Mouse (Mus musculus): ENCODE measurements around the gene Stag1. TPM values are rescaled to one million over a fixed set of nuclear protein-coding genes. Genes with fewer than 3 reads are reported as not detected.

Stag1 gene
- 69.1 and 72.8 TPM in 2 replicates for polyA plus RNA-seq (2011; ENCODE audit: insufficient read depth, insufficient read length, low read depth, missing spikeins)

DNA sequence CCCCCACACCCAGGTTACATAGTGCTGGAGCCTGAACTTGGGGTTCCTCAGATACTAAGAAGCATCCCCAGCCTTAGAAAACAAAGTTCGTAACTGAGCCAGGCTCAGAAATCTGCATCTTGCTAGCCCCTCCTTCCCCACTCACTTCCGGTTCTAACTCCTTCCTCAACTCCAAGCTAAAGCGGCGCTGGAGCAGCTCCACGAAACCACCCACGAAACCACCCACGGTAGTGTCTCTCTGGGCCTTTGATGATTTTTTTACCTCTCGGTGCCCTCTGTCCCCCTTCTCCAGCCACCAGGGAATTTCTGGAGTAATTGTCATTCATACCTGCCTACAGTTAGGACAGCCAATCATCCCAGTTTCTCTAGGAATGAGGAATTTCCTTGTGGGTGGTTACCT is at the start of gene Stag1:
Gene Stag1, plus strand, starts transcription at position 253 of the 400 bp plus-strand sequence.
- no peaks in the 10 kb centered on the region for H3K9me3 ChIP-seq (replicated peaks; ENCODE audit: control insufficient read depth, insufficient read depth, low read length, poor library complexity, severe bottlenecking)
- no peak within 1 kb of the TSS for H3K27ac ChIP-seq (ENCODE audit: insufficient read depth, low read length)
- TF ChIP-seq CTCF (IDR thresholded peaks at IDR 0.05; ENCODE audit: low read depth, low read length) (no peak), POLR2A (IDR thresholded peaks at IDR 0.05; ENCODE audit: insufficient read depth, low read length) (no peak), EP300 (IDR thresholded peaks at IDR 0.05; ENCODE audit: insufficient read depth, low read depth, low read length) (no peak)
- H3K27me3 ChIP-seq (ENCODE audit: control insufficient read depth, insufficient read depth, low read length, poor library complexity, severe bottlenecking): no peaks in the 10 kb centered on the region
- H3K36me3 ChIP-seq (ENCODE audit: control insufficient read depth, insufficient read depth, low read length, poor library complexity, severe bottlenecking): no peaks in the 10 kb centered on the region
- peak within 1 kb of the TSS; percentile 60 for H3K4me3 ChIP-seq (ENCODE audit: low read depth, low read length)
- no peaks in the 10 kb centered on the region for H3K4me1 ChIP-seq (ENCODE audit: control insufficient read depth, insufficient read depth, low read length)
- H3K9ac ChIP-seq (ENCODE audit: low read depth, poor library complexity, severe bottlenecking): no peak within 1 kb of the TSS

DNA sequence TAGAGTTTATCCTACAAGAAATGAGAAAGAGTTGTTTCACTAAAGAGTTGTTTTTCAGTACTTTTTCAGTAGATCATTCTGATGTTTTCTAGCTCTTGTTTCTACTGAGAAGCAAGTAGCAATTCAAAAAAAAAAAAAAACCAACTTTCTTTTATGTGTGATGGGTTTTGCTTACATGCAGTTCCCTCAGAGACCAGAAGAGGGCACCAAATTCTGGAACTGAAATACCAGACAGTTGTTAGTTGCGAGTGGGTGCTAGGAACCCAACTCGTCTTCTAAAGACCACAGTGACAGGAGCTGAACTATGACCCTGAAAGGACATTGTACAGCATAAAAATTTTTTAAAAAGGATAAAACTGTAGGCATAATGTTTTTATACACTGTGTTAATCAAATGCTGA is 49.3 kb upstream of the Stag1 start:
- H3K36me3 ChIP-seq (ENCODE audit: control insufficient read depth, insufficient read depth, low read length, poor library complexity, severe bottlenecking): no peaks in the 10 kb centered on the region
- H3K27ac ChIP-seq (ENCODE audit: insufficient read depth, low read length): no peak overlapping the region
- no peak overlapping the region for H3K4me3 ChIP-seq (ENCODE audit: low read depth, low read length)
- no peak for TF ChIP-seq EP300 (IDR thresholded peaks at IDR 0.05; ENCODE audit: insufficient read depth, low read depth, low read length)
- no peak for TF ChIP-seq POLR2A (IDR thresholded peaks at IDR 0.05; ENCODE audit: insufficient read depth, low read length)
- TF ChIP-seq CTCF (IDR thresholded peaks at IDR 0.05; ENCODE audit: low read depth, low read length): no peak
- H3K9ac ChIP-seq (ENCODE audit: low read depth, poor library complexity, severe bottlenecking): no peak overlapping the region
- no peaks in the 10 kb centered on the region for H3K27me3 ChIP-seq (ENCODE audit: control insufficient read depth, insufficient read depth, low read length, poor library complexity, severe bottlenecking)
- H3K9me3 ChIP-seq (replicated peaks; ENCODE audit: control insufficient read depth, insufficient read depth, low read length, poor library complexity, severe bottlenecking): peaks cover 4% of the 10 kb centered on the region; the same call in 1 of the 2 replicates
- H3K4me1 ChIP-seq (ENCODE audit: control insufficient read depth, insufficient read depth, low read length): no peaks in the 10 kb centered on the region

DNA sequence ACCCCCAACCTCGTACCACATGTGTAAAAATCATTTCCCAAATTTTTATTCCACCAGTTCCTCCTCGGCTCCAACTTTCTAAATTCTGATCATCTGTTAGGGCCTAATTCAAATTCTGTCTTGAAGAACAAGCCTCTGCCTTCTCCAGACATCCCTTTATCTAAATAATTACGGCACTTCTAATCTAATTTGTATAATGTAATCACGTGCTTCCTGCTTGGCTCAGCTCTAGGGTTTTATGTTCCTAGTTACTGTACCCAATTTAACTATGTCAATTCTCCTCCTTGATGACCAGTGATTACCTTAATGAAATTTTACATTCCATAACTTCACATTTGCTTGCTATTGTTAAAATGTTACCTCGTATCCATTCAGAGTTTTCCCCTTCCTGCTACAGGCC is 41.9 kb upstream of the Stag1 start:
- H3K9me3 ChIP-seq (replicated peaks; ENCODE audit: control insufficient read depth, insufficient read depth, low read length, poor library complexity, severe bottlenecking): no peaks in the 10 kb centered on the region
- H3K27ac ChIP-seq (ENCODE audit: insufficient read depth, low read length): no peak overlapping the region
- no peak overlapping the region for H3K9ac ChIP-seq (ENCODE audit: low read depth, poor library complexity, severe bottlenecking)
- no peak overlapping the region for H3K4me3 ChIP-seq (ENCODE audit: low read depth, low read length)
- no peaks in the 10 kb centered on the region for H3K4me1 ChIP-seq (ENCODE audit: control insufficient read depth, insufficient read depth, low read length)
- H3K27me3 ChIP-seq (ENCODE audit: control insufficient read depth, insufficient read depth, low read length, poor library complexity, severe bottlenecking): no peaks in the 10 kb centered on the region
- H3K36me3 ChIP-seq (ENCODE audit: control insufficient read depth, insufficient read depth, low read length, poor library complexity, severe bottlenecking): no peaks in the 10 kb centered on the region
- TF ChIP-seq POLR2A (IDR thresholded peaks at IDR 0.05; ENCODE audit: insufficient read depth, low read length) (no peak), EP300 (IDR thresholded peaks at IDR 0.05; ENCODE audit: insufficient read depth, low read depth, low read length) (no peak), CTCF (IDR thresholded peaks at IDR 0.05; ENCODE audit: low read depth, low read length) (no peak)

DNA sequence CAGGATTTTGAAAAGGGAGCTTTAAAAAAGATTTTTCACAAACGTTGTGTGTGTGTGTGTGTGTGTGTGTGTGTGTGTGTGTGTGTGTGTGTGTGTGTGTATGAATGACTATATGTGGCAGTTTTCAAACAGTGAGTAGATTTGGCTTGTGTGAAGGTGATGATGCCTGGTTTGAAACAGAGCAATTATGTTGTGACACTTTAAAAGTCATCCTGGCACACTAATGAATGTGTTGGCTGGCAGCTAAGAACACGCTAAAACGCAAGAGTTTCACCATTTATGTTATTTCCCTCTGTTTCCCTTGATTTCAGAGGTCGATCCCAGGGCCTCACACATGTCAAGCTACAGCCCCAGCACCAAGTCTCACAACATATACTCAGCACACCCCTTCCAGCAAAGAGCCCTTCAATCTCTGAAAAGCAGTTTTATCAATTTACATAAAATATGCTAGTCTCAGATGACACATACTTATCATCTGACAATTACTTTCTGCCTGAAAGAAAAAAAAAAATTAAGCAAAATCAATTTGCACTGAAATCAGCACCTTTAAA is 39.5 kb upstream of the Stag1 start:
- H3K4me1 ChIP-seq (ENCODE audit: control insufficient read depth, insufficient read depth, low read length): no peaks in the 10 kb centered on the region
- H3K9me3 ChIP-seq (replicated peaks; ENCODE audit: control insufficient read depth, insufficient read depth, low read length, poor library complexity, severe bottlenecking): no peaks in the 10 kb centered on the region
- TF ChIP-seq CTCF (IDR thresholded peaks at IDR 0.05; ENCODE audit: low read depth, low read length): no peak
- no peak for TF ChIP-seq POLR2A (IDR thresholded peaks at IDR 0.05; ENCODE audit: insufficient read depth, low read length)
- no peak for TF ChIP-seq EP300 (IDR thresholded peaks at IDR 0.05; ENCODE audit: insufficient read depth, low read depth, low read length)
- no peaks in the 10 kb centered on the region for H3K36me3 ChIP-seq (ENCODE audit: control insufficient read depth, insufficient read depth, low read length, poor library complexity, severe bottlenecking)
- no peak overlapping the region for H3K27ac ChIP-seq (ENCODE audit: insufficient read depth, low read length)
- H3K4me3 ChIP-seq (ENCODE audit: low read depth, low read length): no peak overlapping the region
- H3K27me3 ChIP-seq (ENCODE audit: control insufficient read depth, insufficient read depth, low read length, poor library complexity, severe bottlenecking): no peaks in the 10 kb centered on the region
- no peak overlapping the region for H3K9ac ChIP-seq (ENCODE audit: low read depth, poor library complexity, severe bottlenecking)

DNA sequence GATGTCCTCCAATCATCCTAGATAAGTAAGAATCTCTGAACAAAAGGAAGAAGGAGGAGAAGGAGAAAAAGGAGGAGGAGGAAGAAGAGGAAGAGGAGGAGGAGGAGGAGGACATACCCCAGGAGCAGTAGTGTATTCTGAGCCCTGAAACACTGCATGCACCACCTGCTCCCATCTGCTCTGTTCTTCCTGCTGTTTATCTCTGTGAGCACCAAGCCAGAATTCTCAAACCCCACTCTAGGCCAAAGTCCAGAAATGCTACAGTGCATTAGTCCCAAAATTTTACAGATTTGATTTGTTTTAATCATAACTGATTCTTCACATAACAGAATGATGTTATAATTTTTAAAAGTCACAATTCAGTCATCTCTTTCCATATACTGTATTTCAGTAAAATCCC is 38.6 kb upstream of the Stag1 start:
- H3K9me3 ChIP-seq (replicated peaks; ENCODE audit: control insufficient read depth, insufficient read depth, low read length, poor library complexity, severe bottlenecking): no peaks in the 10 kb centered on the region
- no peak for TF ChIP-seq CTCF (IDR thresholded peaks at IDR 0.05; ENCODE audit: low read depth, low read length)
- TF ChIP-seq EP300 (IDR thresholded peaks at IDR 0.05; ENCODE audit: insufficient read depth, low read depth, low read length): no peak
- TF ChIP-seq POLR2A (IDR thresholded peaks at IDR 0.05; ENCODE audit: insufficient read depth, low read length): no peak
- H3K27ac ChIP-seq (ENCODE audit: insufficient read depth, low read length): no peak overlapping the region
- no peaks in the 10 kb centered on the region for H3K36me3 ChIP-seq (ENCODE audit: control insufficient read depth, insufficient read depth, low read length, poor library complexity, severe bottlenecking)
- H3K27me3 ChIP-seq (ENCODE audit: control insufficient read depth, insufficient read depth, low read length, poor library complexity, severe bottlenecking): no peaks in the 10 kb centered on the region
- H3K9ac ChIP-seq (ENCODE audit: low read depth, poor library complexity, severe bottlenecking): no peak overlapping the region
- no peaks in the 10 kb centered on the region for H3K4me1 ChIP-seq (ENCODE audit: control insufficient read depth, insufficient read depth, low read length)
- H3K4me3 ChIP-seq (ENCODE audit: low read depth, low read length): no peak overlapping the region

DNA sequence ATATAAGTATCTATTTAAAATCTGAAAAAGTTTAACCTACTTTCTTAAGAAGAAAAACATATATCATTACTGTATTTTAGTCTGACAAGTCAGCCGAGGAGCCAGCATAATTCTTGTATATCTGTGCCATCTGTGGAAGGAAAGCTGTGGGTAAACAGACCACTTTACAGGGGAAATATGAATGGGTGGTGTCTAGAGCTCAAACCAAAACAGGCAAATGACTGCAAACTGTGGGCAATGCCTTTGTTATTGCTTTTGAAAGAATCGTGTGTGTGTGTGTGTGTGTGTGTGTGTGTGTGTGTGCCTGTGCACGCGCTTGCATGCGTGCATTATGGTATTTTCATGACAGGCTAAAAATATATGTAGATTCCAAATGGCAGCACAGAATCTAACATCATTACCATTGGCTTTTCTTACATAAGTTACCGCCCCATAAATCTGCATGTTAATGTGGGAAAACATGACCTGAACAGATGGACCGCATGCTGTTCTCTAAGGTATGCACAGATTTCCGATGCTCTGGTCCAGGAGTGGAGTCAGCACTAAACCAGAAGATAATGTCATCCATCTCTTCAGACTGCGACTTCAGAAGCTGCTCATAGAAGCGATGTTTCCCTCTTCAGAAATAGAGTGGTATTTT is 37.2 kb upstream of the Stag1 start:
- no peaks in the 10 kb centered on the region for H3K36me3 ChIP-seq (ENCODE audit: control insufficient read depth, insufficient read depth, low read length, poor library complexity, severe bottlenecking)
- no peak for TF ChIP-seq EP300 (IDR thresholded peaks at IDR 0.05; ENCODE audit: insufficient read depth, low read depth, low read length)
- TF ChIP-seq POLR2A (IDR thresholded peaks at IDR 0.05; ENCODE audit: insufficient read depth, low read length): no peak
- no peak for TF ChIP-seq CTCF (IDR thresholded peaks at IDR 0.05; ENCODE audit: low read depth, low read length)
- no peaks in the 10 kb centered on the region for H3K27me3 ChIP-seq (ENCODE audit: control insufficient read depth, insufficient read depth, low read length, poor library complexity, severe bottlenecking)
- no peak overlapping the region for H3K9ac ChIP-seq (ENCODE audit: low read depth, poor library complexity, severe bottlenecking)
- H3K4me1 ChIP-seq (ENCODE audit: control insufficient read depth, insufficient read depth, low read length): no peaks in the 10 kb centered on the region
- H3K9me3 ChIP-seq (replicated peaks; ENCODE audit: control insufficient read depth, insufficient read depth, low read length, poor library complexity, severe bottlenecking): no peaks in the 10 kb centered on the region
- no peak overlapping the region for H3K27ac ChIP-seq (ENCODE audit: insufficient read depth, low read length)
- H3K4me3 ChIP-seq (ENCODE audit: low read depth, low read length): no peak overlapping the region
